In the genomic region with DNA sequence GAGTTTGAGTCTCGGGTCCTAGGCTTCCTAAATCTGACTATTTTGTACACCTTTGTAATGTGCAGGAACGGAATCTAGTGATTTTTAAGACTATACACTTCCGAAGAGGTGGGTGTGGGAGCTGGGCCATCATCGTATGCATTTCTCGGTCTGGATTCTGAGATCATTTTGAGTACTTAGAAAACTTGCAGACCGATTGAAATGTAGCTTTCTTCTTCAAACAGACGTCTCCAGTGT, we compare ENCODE assay signal across 8 mouse cellular contexts. TPM values are rescaled to one million over a fixed set of nuclear protein-coding genes. Genes with fewer than 3 reads are reported as not detected.
DNase-seq lines count a peak whose midpoint lies in the region; ATAC-seq and TF ChIP-seq lines count a peak whose summit lies in the region.

A gene (plus strand): TSS at position 138 of the 237 bp plus-strand sequence.

- 2% methylated on average over 7 of the region's 7 CpGs for WGBS in intestine, embryonic 16.5 days
- WGBS in olfactory bulb, adult 2 months, result 0% methylated on average over 7 of the region's 7 CpGs

- no peaks in the 10 kb centered on the region for H3K36me3 ChIP-seq in intestine, embryonic 16.5 days (ENCODE audit: control insufficient read depth, insufficient read depth, low read length)

- TF ChIP-seq CTCF in olfactory bulb, adult 2 months (IDR thresholded peaks at IDR 0.05; ENCODE audit: insufficient read depth, low read depth, low read length), result no peak

- H3K27me3 ChIP-seq in intestine, embryonic 16.5 days (replicated peaks; ENCODE audit: control insufficient read depth, insufficient read depth, low read length), result no peaks in the 10 kb centered on the region

- DNase-seq in frontal cortex, postnatal 14 days (ENCODE audit: low spot score in 2 of 2), result no peak
- peak; percentile 4 for DNase-seq in right cerebral cortex, postnatal 4 days
- no peak for DNase-seq in right cerebral cortex, postnatal 36 days (ENCODE audit: low spot score in 2 of 2)
- DNase-seq in urinary bladder, postnatal 14 days (ENCODE audit: low spot score), result no peak
- no peak for DNase-seq in gastrocnemius, adult 18-20 months (ENCODE audit: low spot score)

- no peaks in the 10 kb centered on the region for H3K9me3 ChIP-seq in intestine, embryonic 16.5 days (ENCODE audit: control insufficient read depth, low read length)

- H3K4me1 ChIP-seq in intestine, embryonic 16.5 days (ENCODE audit: control insufficient read depth, insufficient read depth, low read length), result peaks cover 15% of the 10 kb centered on the region
- no peaks in the 10 kb centered on the region for H3K4me1 ChIP-seq in olfactory bulb, adult 2 months (ENCODE audit: control insufficient read depth, insufficient read depth, low read length)

- peak within 1 kb of the TSS; percentile 100 for H3K27ac ChIP-seq in intestine, embryonic 16.5 days (ENCODE audit: low read length)
- H3K27ac ChIP-seq in olfactory bulb, adult 2 months (ENCODE audit: insufficient read depth, low read depth, low read length), result peak within 1 kb of the TSS; percentile 94

- ATAC-seq in frontal cortex, adult (ENCODE audit: low TSS enrichment), result 0 out of 2 replicates have a peak, but pooled peaks have one; percentile 0
- ATAC-seq in intestine, embryonic 16.5 days, result no peak

- peak within 1 kb of the TSS; percentile 65 for H3K4me2 ChIP-seq in intestine, embryonic 16.5 days (ENCODE audit: low read depth, low read length)

- TF ChIP-seq POLR2A in olfactory bulb, adult 2 months (IDR thresholded peaks at IDR 0.05; ENCODE audit: insufficient read depth, low read depth, low read length), result no peak

- H3K4me3 ChIP-seq in intestine, embryonic 16.5 days (ENCODE audit: low read length), result peak within 1 kb of the TSS; percentile 96
- H3K4me3 ChIP-seq in olfactory bulb, adult 2 months (ENCODE audit: insufficient read depth, low read depth, low read length), result peak within 1 kb of the TSS; percentile 99

- H3K9ac ChIP-seq in intestine, embryonic 16.5 days (ENCODE audit: low read depth, low read length), result peak within 1 kb of the TSS; percentile 99

RNA-seq across cellular contexts. Expression of the gene that starts here (rescaled TPM):
- polyA plus RNA-seq in intestine, embryonic 16.5 days (2015; fragmentation: Nextera tagmentation; extraction: Ambion mirVana), result 5.2 and 6.3 TPM in 2 replicates
- not detected in 2 replicates for polyA plus RNA-seq in olfactory bulb, adult 2 months (2012; ENCODE audit: insufficient read depth, insufficient read length, low replicate concordance, missing spikeins)
- under 1 TPM; 0.40 to 0.53 TPM for total RNA-seq in gastrocnemius, adult 18-20 months (2021)
